22 mouse cellular contexts compared by ENCODE assay signal in genomic region chr5:88821542-88821941, GRCm38 (mm10). TPM values are rescaled to one million over a fixed set of nuclear protein-coding genes. Genes with fewer than 3 reads are reported as not detected.
A peak's percentile ranks its signal among the peaks of the same experiment; 100 is the strongest.
DNase-seq lines count a peak whose midpoint lies in the region; ATAC-seq lines count a peak whose summit lies in the region.
"Had no signal": no experiment of that assay in that cellular context is flagged by ENCODE, and none has a peak within 500 bp of the region (broad histone marks: within the 10 kb centered on the region; RNA-seq: fewer than 3 reads in every experiment).

No protein-coding gene starts in this region.

- H3K9me3 ChIP-seq in kidney, embryonic 15.5 days (replicated peaks), result no peaks in the 10 kb centered on the region
- no peaks in the 10 kb centered on the region for H3K9me3 ChIP-seq in intestine, embryonic 16.5 days (ENCODE audit: control insufficient read depth, low read length)
- H3K9me3 ChIP-seq: embryonic facial prominence, embryonic 10.5 days; heart, embryonic 13.5 days; hindbrain, embryonic 12.5 days; midbrain, embryonic 15.5 days; neural tube, embryonic 13.5 days had no signal

- H3K4me3 ChIP-seq in kidney, embryonic 15.5 days (replicated peaks), result no peak overlapping the region
- H3K4me3 ChIP-seq in intestine, embryonic 16.5 days (ENCODE audit: low read length), result no peak overlapping the region
- H3K4me3 ChIP-seq: embryonic facial prominence, embryonic 10.5 days; heart, adult 2 months; heart, embryonic 13.5 days; hindbrain, embryonic 12.5 days; layer of hippocampus, adult 2 months; midbrain, embryonic 15.5 days; neural tube, embryonic 13.5 days had no signal

- WGBS in kidney, embryonic 15.5 days, result 57% methylated on average over 1 of the region's 1 CpGs
- 37% methylated on average over 1 of the region's 1 CpGs for WGBS in intestine, embryonic 16.5 days

- H3K27me3 ChIP-seq in kidney, embryonic 15.5 days, result no peaks in the 10 kb centered on the region
- no peaks in the 10 kb centered on the region for H3K27me3 ChIP-seq in intestine, embryonic 16.5 days (replicated peaks; ENCODE audit: control insufficient read depth, insufficient read depth, low read length)
- H3K27me3 ChIP-seq: heart, embryonic 13.5 days; hindbrain, embryonic 12.5 days; midbrain, embryonic 15.5 days; neural tube, embryonic 13.5 days had no signal

- H3K36me3 ChIP-seq in kidney, embryonic 15.5 days, result no peaks in the 10 kb centered on the region
- H3K36me3 ChIP-seq in intestine, embryonic 16.5 days (ENCODE audit: control insufficient read depth, insufficient read depth, low read length), result no peaks in the 10 kb centered on the region
- H3K36me3 ChIP-seq: embryonic facial prominence, embryonic 10.5 days; heart, embryonic 13.5 days; hindbrain, embryonic 12.5 days; midbrain, embryonic 15.5 days; neural tube, embryonic 13.5 days had no signal

- peak; percentile 5 for DNase-seq in kidney, adult 11 months
- DNase-seq in retina, postnatal 1 day, result peak; percentile 14
- no peak for DNase-seq in retina, embryonic 14.5 days (ENCODE audit: low spot score)
- no peak for DNase-seq in urinary bladder, adult 2 months (ENCODE audit: low spot score)
- no peak for DNase-seq in gastrocnemius, postnatal 36 days
- DNase-seq: adrenal gland, postnatal 10 days; forebrain, postnatal 0 days; gastrocnemius, postnatal 25 days; heart, adult 2 months; lung, postnatal 4 days; right cerebral cortex, adult 18-20 months; thymus, adult 2 months had no signal

- intact Hi-C loops in gastrocnemius, postnatal 36 days (cut with DNase I), result no loop called here

- H3K27ac ChIP-seq in kidney, embryonic 15.5 days, result no peak overlapping the region
- peak overlapping the region; percentile 65 for H3K27ac ChIP-seq in intestine, embryonic 16.5 days (ENCODE audit: low read length)
- H3K27ac ChIP-seq: embryonic facial prominence, embryonic 10.5 days; heart, adult 2 months; heart, embryonic 13.5 days; hindbrain, embryonic 12.5 days; layer of hippocampus, adult 2 months; midbrain, embryonic 15.5 days; neural tube, embryonic 13.5 days had no signal

- no peak overlapping the region for H3K4me2 ChIP-seq in kidney, embryonic 15.5 days
- no peak overlapping the region for H3K4me2 ChIP-seq in intestine, embryonic 16.5 days (ENCODE audit: low read depth, low read length)
- H3K4me2 ChIP-seq: heart, embryonic 13.5 days; hindbrain, embryonic 12.5 days; midbrain, embryonic 15.5 days; neural tube, embryonic 13.5 days had no signal

- no peak for ATAC-seq in kidney, embryonic 15.5 days (replicated peaks; ENCODE audit: low FRiP score)
- peak; percentile 96 for ATAC-seq in intestine, embryonic 16.5 days
- ATAC-seq: CD4-positive, CD25-positive, alpha-beta regulatory T cell, adult 4 months; forebrain, postnatal 0 days; inflammation-experienced regulatory T-cells, adult 6 months; midbrain, embryonic 15.5 days had no signal

- no peaks in the 10 kb centered on the region for H3K4me1 ChIP-seq in kidney, embryonic 15.5 days
- H3K4me1 ChIP-seq in intestine, embryonic 16.5 days (ENCODE audit: control insufficient read depth, insufficient read depth, low read length), result no peaks in the 10 kb centered on the region
- H3K4me1 ChIP-seq: embryonic facial prominence, embryonic 10.5 days; heart, embryonic 13.5 days; hindbrain, embryonic 12.5 days; midbrain, embryonic 15.5 days; neural tube, embryonic 13.5 days had no signal

- H3K9ac ChIP-seq in kidney, embryonic 15.5 days, result no peak overlapping the region
- H3K9ac ChIP-seq in intestine, embryonic 16.5 days (ENCODE audit: low read depth, low read length), result no peak overlapping the region
- H3K9ac ChIP-seq: forebrain, postnatal 0 days; heart, embryonic 13.5 days; hindbrain, embryonic 12.5 days; midbrain, embryonic 15.5 days; neural tube, embryonic 13.5 days had no signal

RNA-seq across cellular contexts. Expression of gene Dck, which starts 56.7 kb away (rescaled TPM):
- 47.1 and 48.3 TPM in 2 replicates for polyA plus RNA-seq in kidney, embryonic 15.5 days (2015; fragmentation: Nextera tagmentation; extraction: Ambion mirVana)
- polyA plus RNA-seq in intestine, embryonic 16.5 days (2015; fragmentation: Nextera tagmentation; extraction: Ambion mirVana), result 29.6 and 32.7 TPM in 2 replicates
- 5.8 TPM in 2 replicates for polyA plus RNA-seq in urinary bladder, adult 2 months (2012; rRNA removed)
- 1 to 10 TPM; 1.1 to 1.9 TPM for total RNA-seq in gastrocnemius, postnatal 36 days (2021)

Comparison
In these comparisons a context has a peak if more than half of its experiments do, and no peak if none do; other contexts are left out.
1. DNase-seq: peak in kidney, adult 11 months (single experiment) and retina, postnatal 1 day (single experiment); none in retina, embryonic 14.5 days (single experiment), urinary bladder, adult 2 months (single experiment) and gastrocnemius, postnatal 36 days (0 of 2).